In genomic region chr17:50260856-50261255, GRCm38 (mm10) we compare ENCODE assay signal across 21 mouse cellular contexts. TPM values are rescaled to one million over a fixed set of nuclear protein-coding genes. Genes with fewer than 3 reads are reported as not detected.
DNase-seq lines count a peak whose midpoint lies in the region; ATAC-seq lines count a peak whose summit lies in the region.
"Had no signal": no experiment of that assay in that cellular context is flagged by ENCODE, and none has a peak within 500 bp of the region (broad histone marks: within the 10 kb centered on the region; RNA-seq: fewer than 3 reads in every experiment).

No protein-coding gene starts in this region.

- H3K4me1 ChIP-seq in limb, embryonic 11.5 days (ENCODE audit: control insufficient read depth, insufficient read depth, low read length) = no peaks in the 10 kb centered on the region
- peaks cover 4% of the 10 kb centered on the region; the same call in 1 of the 2 replicates for H3K4me1 ChIP-seq in limb, embryonic 10.5 days
- H3K4me1 ChIP-seq: forebrain, embryonic 10.5 days; forebrain, embryonic 13.5 days; hindbrain, embryonic 10.5 days had no signal

- no peaks in the 10 kb centered on the region for H3K9me3 ChIP-seq in limb, embryonic 11.5 days (ENCODE audit: control insufficient read depth, low read length)
- H3K9me3 ChIP-seq in limb, embryonic 10.5 days (replicated peaks) = no peaks in the 10 kb centered on the region

- no peak overlapping the region for H3K27ac ChIP-seq in limb, embryonic 11.5 days (replicated peaks; ENCODE audit: low read depth, low read length)
- no peak overlapping the region for H3K27ac ChIP-seq in limb, embryonic 10.5 days
- H3K27ac ChIP-seq: forebrain, embryonic 10.5 days; forebrain, embryonic 13.5 days; hindbrain, embryonic 10.5 days; hindbrain, embryonic 14.5 days had no signal

- H3K27me3 ChIP-seq in limb, embryonic 11.5 days (ENCODE audit: control insufficient read depth, insufficient read depth, low read length) = no peaks in the 10 kb centered on the region
- no peaks in the 10 kb centered on the region for H3K27me3 ChIP-seq in limb, embryonic 10.5 days (ENCODE audit: low read depth, poor library complexity, severe bottlenecking)
- H3K27me3 ChIP-seq: forebrain, embryonic 13.5 days had no signal

- H3K4me3 ChIP-seq in limb, embryonic 11.5 days (ENCODE audit: low read depth, low read length) = no peak overlapping the region
- no peak overlapping the region for H3K4me3 ChIP-seq in limb, embryonic 10.5 days
- H3K4me3 ChIP-seq: forebrain, embryonic 10.5 days; forebrain, embryonic 13.5 days; hindbrain, embryonic 10.5 days had no signal

- H3K36me3 ChIP-seq in limb, embryonic 11.5 days (ENCODE audit: control insufficient read depth, insufficient read depth, low read length) = no peaks in the 10 kb centered on the region
- H3K36me3 ChIP-seq in limb, embryonic 10.5 days = no peaks in the 10 kb centered on the region
- H3K36me3 ChIP-seq: forebrain, embryonic 10.5 days; hindbrain, embryonic 10.5 days had no signal

- no peak overlapping the region for H3K9ac ChIP-seq in limb, embryonic 11.5 days (ENCODE audit: low read length)
- H3K9ac ChIP-seq: forebrain, embryonic 13.5 days; hindbrain, embryonic 14.5 days had no signal

- WGBS in limb, embryonic 11.5 days = 92% methylated on average over 6 of the region's 6 CpGs
- WGBS in limb, embryonic 10.5 days = 93% methylated on average over 6 of the region's 6 CpGs

- peak; percentile 88 to 90 for DNase-seq in cerebellum, postnatal 10 days
- DNase-seq in cerebellum, adult 9-10 months = no peak
- DNase-seq in heart, adult 11 months = peak; percentile 15
- DNase-seq in heart, postnatal 4 days = no peak
- DNase-seq in limb, embryonic 11.5 days (ENCODE audit: low spot score) = peak; percentile 12
- no peak for DNase-seq in limb, embryonic 10.5 days (ENCODE audit: low spot score)
- DNase-seq: adrenal gland, adult 8-10 months; adrenal gland, postnatal 25 days; cerebellum, adult 8-10 months; gastrocnemius, postnatal 10 days; gastrocnemius, postnatal 36 days had no signal

- no peak for ATAC-seq in limb, embryonic 11.5 days (ENCODE audit: insufficient number of reproducible peaks, low FRiP score, low TSS enrichment, low read depth)
- ATAC-seq: activated CD4-positive, CD25-positive, alpha-beta regulatory T cell, adult 4 months; forebrain, embryonic 13.5 days; forebrain, embryonic 16.5 days; intestine, postnatal 0 days had no signal

- no peak overlapping the region for H3K4me2 ChIP-seq in limb, embryonic 11.5 days (ENCODE audit: low read depth, severe bottlenecking)
- H3K4me2 ChIP-seq: forebrain, embryonic 13.5 days; heart, embryonic 11.5 days; hindbrain, embryonic 14.5 days had no signal

RNA-seq across cellular contexts. Expression of gene Dazl, which starts 32.6 kb away (rescaled TPM):
- total RNA-seq in heart, postnatal 4 days (2021) = not detected
- polyA plus RNA-seq in limb, embryonic 11.5 days (2014; fragmentation: Nextera tagmentation; extraction: Ambion mirVana) = 0.16 TPM in 1 of 2 replicates, not detected in the other
- not detected in 2 replicates for polyA plus RNA-seq in limb, embryonic 10.5 days (2016; fragmentation: Nextera tagmentation; extraction: Ambion mirVana)
- total RNA-seq: granulocyte monocyte progenitor cell, adult 5-6 weeks had no signal
- polyA plus RNA-seq: embryonic facial prominence, embryonic 11.5 days; forebrain, embryonic 10.5 days; hindbrain, embryonic 10.5 days had no signal

Comparison
In these comparisons a context has a peak if more than half of its experiments do, and no peak if none do; other contexts are left out.
1. DNase-seq: peak in cerebellum, postnatal 10 days (2 of 2), heart, adult 11 months (single experiment) and limb, embryonic 11.5 days (single experiment); none in cerebellum, adult 9-10 months (single experiment), heart, postnatal 4 days (single experiment) and limb, embryonic 10.5 days (single experiment).